Mouse (Mus musculus): ENCODE measurements around the gene Angptl2. TPM values are rescaled to one million over a fixed set of nuclear protein-coding genes. Genes with fewer than 3 reads are reported as not detected.

Gene Angptl2
- polyA plus RNA-seq, 1 experiment, result 6.8 TPM

DNA sequence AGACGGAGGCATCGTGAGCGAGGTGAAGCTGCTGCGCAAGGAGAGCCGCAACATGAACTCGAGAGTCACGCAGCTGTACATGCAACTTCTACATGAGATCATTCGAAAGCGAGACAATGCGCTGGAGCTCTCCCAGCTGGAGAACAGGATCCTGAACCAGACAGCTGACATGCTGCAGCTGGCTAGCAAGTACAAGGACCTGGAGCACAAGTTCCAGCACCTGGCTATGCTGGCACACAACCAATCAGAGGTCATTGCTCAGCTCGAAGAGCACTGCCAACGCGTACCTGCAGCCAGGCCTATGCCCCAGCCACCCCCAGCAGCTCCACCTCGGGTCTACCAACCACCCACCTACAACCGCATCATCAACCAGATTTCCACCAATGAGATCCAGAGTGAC lies 12.7 kb downstream of the Angptl2 start:
- WGBS, result 83% methylated on average over 15 of the region's 15 CpGs
- Histone ChIP-seq H3K4me3 (replicated peaks; ENCODE audit: control insufficient read depth, low read depth, low read length) (no peak overlapping the region), H3K4me1 (ENCODE audit: control insufficient read depth, insufficient read depth, low read length) (no peaks in the 10 kb centered on the region), H3K27ac (ENCODE audit: control insufficient read depth, insufficient read depth, low read depth, low read length, poor library complexity) (no peak overlapping the region)
- TF ChIP-seq POLR2A (IDR thresholded peaks at IDR 0.05; ENCODE audit: borderline replicate concordance, control insufficient read depth, low read depth, low read length), result no peak
- TF ChIP-seq CTCF (IDR thresholded peaks at IDR 0.05; ENCODE audit: control insufficient read depth, insufficient read depth, low read length), result no peak

DNA sequence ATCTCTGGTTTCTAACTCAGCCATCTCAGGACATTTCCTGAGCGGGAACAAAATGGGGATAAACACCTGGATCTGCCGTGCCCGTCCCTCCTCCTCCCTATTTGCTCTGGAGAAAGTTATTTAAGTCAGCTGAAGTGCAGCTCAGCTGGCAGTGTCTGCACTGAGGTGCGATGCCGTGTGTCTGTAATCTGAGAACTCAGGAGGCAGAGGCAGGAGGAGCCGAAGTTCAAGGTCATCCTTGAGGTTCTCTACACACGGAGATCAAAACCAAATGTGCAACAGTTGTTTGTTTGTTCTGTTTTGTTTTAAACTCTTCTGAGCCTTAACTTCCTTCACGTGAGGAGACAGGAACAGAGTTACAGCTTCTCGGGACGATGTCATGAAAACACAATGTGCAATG lies 14.8 kb downstream of the Angptl2 start:
- no peak for TF ChIP-seq CTCF (IDR thresholded peaks at IDR 0.05; ENCODE audit: control insufficient read depth, insufficient read depth, low read length)
- 73% methylated on average over 10 of the region's 10 CpGs for WGBS
- no peak overlapping the region for H3K27ac ChIP-seq (ENCODE audit: control insufficient read depth, insufficient read depth, low read depth, low read length, poor library complexity)
- no peak overlapping the region for H3K4me3 ChIP-seq (replicated peaks; ENCODE audit: control insufficient read depth, low read depth, low read length)
- H3K4me1 ChIP-seq (ENCODE audit: control insufficient read depth, insufficient read depth, low read length), result no peaks in the 10 kb centered on the region

GRCm38 (mm10) chr2:33231788-33232187 lies 15.9 kb downstream of the Angptl2 start:
- H3K4me3 ChIP-seq (replicated peaks; ENCODE audit: control insufficient read depth, low read depth, low read length), result no peak overlapping the region
- 88% methylated on average over 2 of the region's 2 CpGs for WGBS
- TF ChIP-seq CTCF (IDR thresholded peaks at IDR 0.05; ENCODE audit: control insufficient read depth, insufficient read depth, low read length) (no peak), POLR2A (IDR thresholded peaks at IDR 0.05; ENCODE audit: borderline replicate concordance, control insufficient read depth, low read depth, low read length) (no peak)

DNA sequence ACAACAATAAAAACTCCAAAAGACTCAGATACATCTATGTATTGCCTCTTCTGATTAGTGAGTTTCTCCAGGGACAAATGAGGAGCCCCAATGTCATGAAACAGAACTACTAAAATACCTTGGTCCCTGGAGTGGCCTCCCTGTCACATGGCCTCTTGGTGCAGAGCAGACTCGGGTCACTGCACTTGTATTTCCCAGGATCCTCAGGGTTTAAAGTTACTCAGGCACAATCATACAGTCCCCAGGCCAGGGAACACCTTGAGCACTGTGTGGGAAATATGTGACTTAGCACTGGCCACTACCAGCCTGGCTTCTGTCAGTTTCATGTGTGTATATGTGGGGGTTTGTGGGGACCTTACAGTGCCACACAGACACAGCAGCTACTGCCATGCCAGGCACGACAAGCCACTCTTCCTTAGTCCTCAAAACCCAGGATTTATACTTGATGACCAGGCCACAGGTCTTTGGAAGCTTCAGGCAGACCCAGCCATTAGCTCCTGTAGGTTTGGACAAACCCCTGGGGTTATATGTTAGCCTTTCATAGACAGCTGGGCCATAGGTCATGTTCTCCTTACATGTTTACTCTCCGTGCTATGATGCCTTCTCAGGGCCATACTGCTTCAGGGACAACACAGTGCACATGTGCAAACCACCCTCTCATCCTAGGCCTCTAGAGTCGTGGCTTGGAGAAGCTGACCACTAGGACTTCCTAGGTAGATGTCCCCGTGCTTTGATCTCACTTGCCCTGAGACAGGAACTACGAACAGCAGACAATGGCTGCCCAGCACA lies 17.1 kb downstream of the Angptl2 start:
- no peaks in the 10 kb centered on the region for H3K4me1 ChIP-seq (ENCODE audit: control insufficient read depth, insufficient read depth, low read length)

More at GRCm38 (mm10) chr2:33231788-33232187, 15.9 kb downstream of the Angptl2 start:
- no peak overlapping the region for H3K27ac ChIP-seq (ENCODE audit: control insufficient read depth, insufficient read depth, low read depth, low read length, poor library complexity)
- H3K4me1 ChIP-seq (ENCODE audit: control insufficient read depth, insufficient read depth, low read length), result no peaks in the 10 kb centered on the region

GRCm38 (mm10) chr2:33233856-33234255 lies 18.0 kb downstream of the Angptl2 start:
- H3K4me3 ChIP-seq (replicated peaks; ENCODE audit: control insufficient read depth, low read depth, low read length), result no peak overlapping the region
- TF ChIP-seq CTCF (IDR thresholded peaks at IDR 0.05; ENCODE audit: control insufficient read depth, insufficient read depth, low read length) (no peak), POLR2A (IDR thresholded peaks at IDR 0.05; ENCODE audit: borderline replicate concordance, control insufficient read depth, low read depth, low read length) (no peak)
- H3K27ac ChIP-seq (ENCODE audit: control insufficient read depth, insufficient read depth, low read depth, low read length, poor library complexity), result no peak overlapping the region
- H3K4me1 ChIP-seq (ENCODE audit: control insufficient read depth, insufficient read depth, low read length), result no peaks in the 10 kb centered on the region
- WGBS, result 79% methylated on average over 5 of the region's 5 CpGs

More for the DNA sequence above, 17.1 kb downstream of the Angptl2 start:
- 69% methylated on average over 6 of the region's 6 CpGs for WGBS
- TF ChIP-seq POLR2A (IDR thresholded peaks at IDR 0.05; ENCODE audit: borderline replicate concordance, control insufficient read depth, low read depth, low read length) (no peak), CTCF (IDR thresholded peaks at IDR 0.05; ENCODE audit: control insufficient read depth, insufficient read depth, low read length) (no peak)
- H3K4me3 ChIP-seq (replicated peaks; ENCODE audit: control insufficient read depth, low read depth, low read length), result no peak overlapping the region
- H3K27ac ChIP-seq (ENCODE audit: control insufficient read depth, insufficient read depth, low read depth, low read length, poor library complexity), result no peak overlapping the region

GRCm38 (mm10) chr2:33234848-33235247 lies 19.0 kb downstream of the Angptl2 start:
- no peak for TF ChIP-seq POLR2A (IDR thresholded peaks at IDR 0.05; ENCODE audit: borderline replicate concordance, control insufficient read depth, low read depth, low read length)
- no peak for TF ChIP-seq CTCF (IDR thresholded peaks at IDR 0.05; ENCODE audit: control insufficient read depth, insufficient read depth, low read length)
- no peaks in the 10 kb centered on the region for H3K4me1 ChIP-seq (ENCODE audit: control insufficient read depth, insufficient read depth, low read length)
- no peak overlapping the region for H3K4me3 ChIP-seq (replicated peaks; ENCODE audit: control insufficient read depth, low read depth, low read length)
- H3K27ac ChIP-seq (ENCODE audit: control insufficient read depth, insufficient read depth, low read depth, low read length, poor library complexity), result no peak overlapping the region
- 83% methylated on average over 4 of the region's 4 CpGs for WGBS

GRCm38 (mm10) chr2:33237581-33237980 lies 21.7 kb downstream of the Angptl2 start:
- Histone ChIP-seq H3K4me1 (ENCODE audit: control insufficient read depth, insufficient read depth, low read length) (no peaks in the 10 kb centered on the region), H3K27ac (ENCODE audit: control insufficient read depth, insufficient read depth, low read depth, low read length, poor library complexity) (no peak overlapping the region), H3K4me3 (replicated peaks; ENCODE audit: control insufficient read depth, low read depth, low read length) (no peak overlapping the region)
- 82% methylated on average over 6 of the region's 6 CpGs for WGBS
- TF ChIP-seq CTCF (IDR thresholded peaks at IDR 0.05; ENCODE audit: control insufficient read depth, insufficient read depth, low read length) (no peak), POLR2A (IDR thresholded peaks at IDR 0.05; ENCODE audit: borderline replicate concordance, control insufficient read depth, low read depth, low read length) (no peak)

GRCm38 (mm10) chr2:33244880-33245279 lies 29.0 kb downstream of the Angptl2 start:
- WGBS, result 84% methylated on average over 6 of the region's 6 CpGs
- Histone ChIP-seq H3K4me1 (ENCODE audit: control insufficient read depth, insufficient read depth, low read length) (no peaks in the 10 kb centered on the region; the same call in 1 of the 2 replicates), H3K27ac (ENCODE audit: control insufficient read depth, insufficient read depth, low read depth, low read length, poor library complexity) (no peak overlapping the region), H3K4me3 (replicated peaks; ENCODE audit: control insufficient read depth, low read depth, low read length) (no peak overlapping the region)
- no peak for TF ChIP-seq POLR2A (IDR thresholded peaks at IDR 0.05; ENCODE audit: borderline replicate concordance, control insufficient read depth, low read depth, low read length)
- no peak for TF ChIP-seq CTCF (IDR thresholded peaks at IDR 0.05; ENCODE audit: control insufficient read depth, insufficient read depth, low read length)
